Mouse (Mus musculus) gastrocnemius, postnatal 10 days (tissue): ENCODE results near the gene Cenpf. TPM values are rescaled to one million over a fixed set of nuclear protein-coding genes. Genes with fewer than 3 reads are reported as not detected.

Experiments
- DNase-seq: peaks from one replicate; pipeline ENCODE4 v3.0.0; 2021; ENCODE audit warnings: mixed read lengths
- total RNA-seq, 2 experiments: library from RNA; stranded (reverse); gene quantifications; 2 replicates each; pipeline ENCODE4 v1.2.3; 2021

The Cenpf gene
- total RNA-seq, 2 experiments from 2014 or later, result 8.3 to 12.5 TPM

DNA sequence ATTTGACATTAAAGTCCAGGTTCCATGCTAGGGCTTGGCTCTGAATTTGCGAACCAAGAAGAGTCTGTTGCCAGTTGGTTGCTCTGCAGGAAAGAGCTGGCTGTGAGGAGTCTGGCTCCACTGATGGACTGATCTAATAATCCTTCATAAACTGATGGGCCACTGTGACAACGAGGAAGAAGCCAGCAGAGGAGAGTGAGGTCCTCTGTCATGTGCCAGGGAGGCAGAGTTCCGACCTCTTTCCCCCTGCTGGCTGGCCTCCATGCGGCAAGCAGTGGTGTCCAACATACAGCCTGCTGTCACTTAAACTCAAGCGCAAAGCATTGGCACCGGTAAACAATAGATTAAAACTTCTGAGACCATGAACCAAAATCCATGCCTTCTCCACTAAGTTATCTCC lies 57.9 kb downstream of the Cenpf start:
- no peak for DNase-seq

DNA sequence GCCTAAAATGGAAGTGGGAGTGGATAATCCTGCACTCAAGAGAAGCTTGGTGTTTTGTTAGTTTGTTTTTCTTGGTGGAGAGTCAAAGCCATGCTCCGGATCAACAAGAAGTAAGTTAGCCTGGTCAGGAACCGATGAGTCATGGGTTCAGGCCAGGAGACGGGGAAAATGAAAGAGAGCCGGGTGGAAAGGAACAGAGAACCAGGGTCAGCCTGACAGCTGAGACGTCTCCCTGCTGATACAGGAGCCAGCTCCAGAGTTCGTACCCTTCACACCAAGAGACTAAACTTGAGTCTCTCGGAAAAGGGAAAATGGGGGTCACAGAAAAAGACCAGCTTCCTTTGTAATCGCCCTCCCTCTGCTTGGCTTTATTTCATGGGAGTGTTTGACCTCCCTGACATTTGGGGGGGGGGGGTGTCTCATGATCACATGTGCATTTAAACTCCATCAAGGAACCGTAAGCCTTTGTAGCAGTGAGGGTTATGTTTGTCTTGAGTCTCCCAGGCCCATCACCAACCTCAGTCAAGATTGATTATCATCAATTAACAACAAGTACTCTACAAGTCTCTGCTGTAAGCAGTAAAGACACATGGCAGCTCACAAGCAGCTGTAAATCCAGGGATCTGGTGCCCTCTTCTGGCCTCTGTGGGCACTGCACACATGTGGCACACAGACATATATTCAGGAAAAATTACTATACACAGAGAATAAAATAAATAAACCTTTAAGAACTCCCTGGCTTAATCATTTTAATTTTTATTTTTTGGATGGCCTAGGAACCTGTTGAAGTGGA lies 59.7 kb downstream of the Cenpf start:
- DNase-seq, result peak; percentile 69

DNA sequence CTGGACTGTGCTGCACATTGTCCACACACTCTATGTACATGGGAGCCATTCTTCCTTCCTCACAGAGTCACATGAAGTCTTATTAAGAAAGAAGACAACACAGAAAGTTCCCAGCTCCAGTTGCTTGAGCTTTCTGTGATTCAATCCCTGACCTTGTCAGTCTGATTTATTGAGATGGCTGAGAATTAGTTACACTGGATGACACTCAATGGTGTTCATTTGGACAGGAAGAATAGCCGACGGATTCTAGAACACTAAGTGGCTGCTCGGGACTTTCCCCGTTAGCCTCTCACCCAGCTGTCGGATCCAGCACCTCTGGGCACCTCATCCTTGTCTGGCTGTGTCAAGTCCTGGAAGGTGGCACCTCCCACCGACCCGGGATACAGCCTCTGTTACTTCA lies 63.1 kb downstream of the Cenpf start:
- DNase-seq, result no peak

DNA sequence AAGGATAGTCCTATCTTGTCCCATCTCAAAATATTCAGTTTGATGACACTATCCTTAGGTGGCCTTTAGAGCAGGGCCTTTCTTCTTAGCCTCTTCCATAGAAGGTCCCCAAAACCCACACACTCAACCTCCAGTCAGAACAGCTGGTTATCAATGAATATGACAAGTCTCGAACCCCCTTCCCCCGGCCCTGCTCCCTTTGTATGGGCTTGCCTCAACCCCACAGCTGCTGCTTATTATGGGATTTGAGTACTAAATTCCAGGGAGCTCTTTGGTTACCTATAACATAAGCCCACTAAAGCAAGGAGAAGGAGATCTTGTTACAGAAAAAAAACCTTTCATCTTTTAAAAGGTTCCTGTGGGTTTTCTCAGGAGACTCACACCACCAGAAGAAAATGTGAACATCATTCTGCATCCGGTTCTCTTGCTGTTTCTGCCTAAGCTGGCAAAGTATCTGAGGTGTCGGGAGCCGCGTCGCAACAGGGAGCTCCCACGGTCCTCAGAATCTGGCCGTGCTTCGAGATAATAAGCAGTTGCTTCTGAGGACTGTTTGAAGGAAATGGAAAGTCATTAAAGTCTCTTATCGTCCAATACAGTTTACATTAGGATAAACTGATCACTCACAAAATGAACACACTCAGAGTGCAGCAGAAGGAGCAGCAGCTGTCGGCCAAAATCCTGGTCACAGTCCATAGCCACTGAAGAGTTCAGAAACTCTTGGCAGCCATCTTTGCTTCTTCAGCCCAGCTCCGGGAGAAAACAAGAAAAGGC lies 68.7 kb downstream of the Cenpf start:
- no peak for DNase-seq

DNA sequence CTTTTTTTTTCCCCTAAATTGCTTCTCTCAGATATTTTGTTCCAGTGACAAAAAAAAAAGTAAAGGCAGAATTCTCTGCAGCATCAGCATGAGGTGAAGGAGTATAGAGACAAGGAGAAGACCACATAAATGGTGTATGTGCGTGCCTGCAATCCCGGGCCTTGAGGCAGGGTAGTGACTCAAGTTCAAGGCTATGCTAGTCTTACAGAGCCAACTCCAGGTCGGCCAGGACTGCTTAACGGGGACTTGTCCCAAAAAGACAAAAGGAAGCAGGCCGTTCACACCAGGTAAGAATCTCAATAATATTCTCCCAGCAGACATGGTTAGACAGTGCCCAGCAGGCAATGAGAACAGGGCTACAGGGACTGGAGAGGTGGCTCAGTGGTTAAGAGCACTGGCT lies 70.5 kb downstream of the Cenpf start:
- DNase-seq, result no peak

DNA sequence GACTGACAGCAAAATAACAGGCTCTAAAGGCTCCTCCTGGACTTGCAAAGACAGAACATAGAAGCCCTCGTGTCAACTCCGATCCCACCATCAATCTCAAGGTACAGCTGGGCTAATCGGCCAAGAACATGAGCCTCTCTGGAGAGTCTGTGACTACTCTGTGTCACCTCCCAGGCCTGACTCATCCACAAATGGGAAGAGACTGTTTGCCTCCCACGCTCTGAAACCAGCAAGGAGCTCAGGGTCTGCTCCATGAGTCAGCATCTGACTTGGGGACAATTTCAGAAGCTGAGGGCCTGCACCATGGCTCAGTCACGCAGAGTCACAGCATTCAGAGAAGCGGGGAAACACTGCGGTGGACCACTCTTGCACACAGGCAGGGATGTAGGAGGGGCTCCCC lies 72.6 kb downstream of the Cenpf start:
- DNase-seq, result no peak

DNA sequence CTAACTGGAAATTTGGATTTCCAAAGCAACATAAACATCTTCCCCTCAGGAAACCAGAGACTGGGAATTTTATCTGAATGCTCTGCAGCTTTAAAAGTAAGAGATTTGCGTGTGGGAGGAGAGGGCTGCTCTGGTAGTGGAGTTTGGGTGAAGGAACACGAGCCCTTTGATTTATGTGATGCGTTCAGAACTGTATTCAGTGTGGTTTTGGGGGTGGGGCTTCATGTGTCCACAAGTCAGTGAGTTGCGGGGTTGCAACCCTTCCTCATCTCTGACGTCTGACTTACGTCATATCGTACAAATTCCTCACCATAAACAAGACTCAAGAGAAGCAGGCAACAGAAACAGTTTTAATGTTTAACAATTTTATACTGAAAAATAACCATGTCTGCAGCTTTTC lies 74.8 kb downstream of the Cenpf start:
- no peak for DNase-seq

DNA sequence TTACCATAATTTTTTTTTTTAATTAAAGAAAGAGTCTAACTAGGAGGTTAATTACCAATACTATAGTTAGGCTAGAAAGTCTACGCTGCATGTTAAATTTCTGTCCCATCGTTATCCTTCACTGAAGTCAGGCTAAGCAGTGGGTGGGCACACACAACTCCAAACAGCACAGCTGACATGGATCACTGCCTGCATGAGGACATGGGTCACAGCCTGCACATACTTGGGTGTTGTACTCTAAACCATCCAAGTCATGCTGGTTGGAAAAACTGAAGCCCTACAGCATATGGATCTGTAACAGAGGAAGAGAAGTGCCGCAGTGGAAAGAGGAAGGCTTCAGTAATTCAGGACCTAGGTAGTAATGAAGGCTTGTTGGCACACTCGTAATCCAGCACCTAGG lies 76.1 kb downstream of the Cenpf start:
- DNase-seq, result no peak

DNA sequence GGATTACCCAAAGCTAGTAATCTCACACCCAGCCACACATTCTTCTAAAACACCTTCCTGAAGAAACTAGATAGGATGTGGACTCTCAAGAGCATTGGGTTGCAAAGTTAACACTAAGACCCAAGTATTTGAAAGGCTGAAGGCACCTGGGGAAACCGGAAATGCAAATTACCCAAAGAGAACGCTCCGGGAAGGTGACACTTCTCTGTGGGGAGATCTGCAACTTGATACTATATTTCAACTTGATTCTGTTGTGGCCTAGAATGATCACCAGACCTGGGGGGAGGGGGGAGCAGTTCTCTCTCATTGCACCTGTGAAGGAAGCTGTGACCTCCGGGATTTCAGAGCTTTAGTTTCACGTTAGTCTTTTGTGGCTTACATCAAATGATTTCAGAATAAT lies 79.2 kb downstream of the Cenpf start:
- no peak for DNase-seq

DNA sequence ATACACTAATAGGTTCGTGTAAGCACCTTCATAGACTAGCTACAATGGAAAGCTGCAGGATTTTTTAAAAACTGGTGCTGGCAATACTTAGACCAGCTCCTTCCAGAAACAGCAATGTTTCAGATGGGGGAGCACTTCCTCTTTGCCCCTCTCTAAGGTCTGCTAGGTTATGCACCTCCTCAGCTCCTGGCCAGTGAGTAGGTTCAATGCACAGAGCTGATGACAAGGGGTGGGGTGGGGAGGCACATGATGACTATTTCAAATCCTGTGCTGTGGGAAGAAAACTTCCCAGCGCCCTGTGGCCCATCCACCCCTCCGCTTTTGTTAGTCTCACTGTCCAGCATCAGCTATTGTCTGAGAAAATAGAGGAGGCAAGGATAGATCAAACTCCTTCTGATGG lies 79.8 kb downstream of the Cenpf start:
- no peak for DNase-seq

DNA sequence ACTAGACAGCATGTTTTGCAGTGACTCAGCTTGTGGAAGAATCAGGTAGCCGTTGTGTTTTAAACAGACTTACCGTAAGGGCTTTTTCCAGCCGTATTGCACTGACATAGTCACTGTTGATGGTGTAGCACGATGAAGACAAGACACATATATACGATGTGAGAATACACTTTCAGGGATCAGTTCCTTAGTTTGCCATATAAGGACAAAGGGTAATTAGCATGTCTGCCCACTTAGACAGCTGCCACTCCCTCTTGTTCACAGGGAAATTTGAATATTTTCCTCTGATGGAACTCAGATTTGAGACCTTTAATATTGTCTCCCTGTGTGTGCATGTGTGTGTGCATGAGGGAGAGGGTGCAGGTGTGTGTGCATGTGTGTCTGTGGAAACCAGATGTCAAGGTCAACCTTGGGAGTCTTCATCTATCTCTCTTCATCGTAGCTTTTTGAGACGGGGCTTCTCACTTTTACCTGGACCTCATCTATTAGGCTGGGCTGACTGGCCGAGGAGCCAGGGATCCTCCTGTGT lies 82.2 kb downstream of the Cenpf start:
- no peak for DNase-seq

DNA sequence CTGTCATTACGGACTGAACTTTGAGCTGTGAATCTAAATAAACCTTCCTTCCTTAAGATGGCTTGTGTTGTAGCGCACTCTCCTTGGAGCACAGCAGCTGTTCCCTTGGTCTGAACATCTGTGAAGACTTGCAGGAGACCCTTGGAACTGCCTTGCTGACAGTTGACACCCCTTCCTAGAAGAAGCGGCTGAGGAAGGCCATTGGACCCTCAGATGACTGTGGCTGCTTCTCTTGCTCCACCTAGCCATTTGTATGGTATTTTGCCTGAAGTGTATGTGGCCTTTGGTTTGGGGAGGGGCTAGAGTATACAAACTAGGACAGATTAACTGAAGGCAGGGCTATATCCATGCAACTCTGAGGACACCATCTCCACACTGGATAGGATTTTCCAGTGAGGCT lies 90.8 kb downstream of the Cenpf start:
- no peak for DNase-seq

Other genes with a start within 250 kb of the Cenpf start
- gene Ptpn14, start 40.2 kb upstream of the Cenpf start, total RNA-seq, result 10 to 100 TPM; 13.0 to 20.5 TPM
- gene Smyd2, start 234.3 kb upstream of the Cenpf start, total RNA-seq, result 100 to 1,000 TPM; 165 to 188 TPM